Mouse (Mus musculus) left cerebral cortex, postnatal 4 days (tissue): ENCODE measurements around the gene Zbtb4. TPM values are rescaled to one million over a fixed set of nuclear protein-coding genes. Genes with fewer than 3 reads are reported as not detected.

ENCODE experiments used
- DNase-seq: peaks from one replicate; pipeline ENCODE4 v3.0.0-alpha.2; 2022
- intact Hi-C: fragments of 180-260 bp; cut with DNase I; formaldehyde crosslinking; loops from one replicate; pipeline ENCODE4 v1.15.1; 2025
- total RNA-seq, 2 experiments: library from RNA; stranded (reverse); gene quantifications; 2 replicates each; pipeline ENCODE4 v1.2.3; 2021

Gene Zbtb4
- total RNA-seq, 2 experiments from 2014 or later: 47.9 to 52.5 TPM

- peak; percentile 61 for DNase-seq
- intact Hi-C loops: loop anchor here (5.0 kb wide), 2 partner anchors 37 to 38 kb away; partner anchors contain the start of genes Nlgn2, Slc35g3 and Tmem256
These were observed 33.9 kb downstream of the Zbtb4 start for GRCm38 (mm10) chr11:69799394-69800137.

DNA sequence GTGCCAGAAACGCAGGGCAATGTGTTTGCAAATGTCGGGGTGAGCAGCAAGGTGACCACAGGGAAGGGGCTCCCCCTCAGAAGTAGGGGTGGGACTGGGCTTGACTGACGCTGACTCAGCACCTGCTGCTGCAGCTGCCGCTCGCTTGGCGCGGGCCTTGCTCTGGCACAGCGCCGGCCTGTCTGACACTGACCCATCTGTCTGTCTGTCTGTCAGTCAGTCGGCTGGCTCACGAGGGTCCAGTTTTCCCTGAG lies 34.4 kb downstream of the Zbtb4 start:
- DNase-seq: peak; percentile 83
- intact Hi-C loops: loop anchor here (5.0 kb wide), 2 partner anchors 37 to 38 kb away; partner anchors contain the start of genes Nlgn2, Slc35g3 and Tmem256

GRCm38 (mm10) chr11:69800392-69801197 lies 34.9 kb downstream of the Zbtb4 start:
- intact Hi-C loops: loop anchor here (5.0 kb wide), 2 partner anchors 37 to 38 kb away; partner anchors contain the start of genes Nlgn2, Slc35g3 and Tmem256
- DNase-seq: peak; percentile 88

DNA sequence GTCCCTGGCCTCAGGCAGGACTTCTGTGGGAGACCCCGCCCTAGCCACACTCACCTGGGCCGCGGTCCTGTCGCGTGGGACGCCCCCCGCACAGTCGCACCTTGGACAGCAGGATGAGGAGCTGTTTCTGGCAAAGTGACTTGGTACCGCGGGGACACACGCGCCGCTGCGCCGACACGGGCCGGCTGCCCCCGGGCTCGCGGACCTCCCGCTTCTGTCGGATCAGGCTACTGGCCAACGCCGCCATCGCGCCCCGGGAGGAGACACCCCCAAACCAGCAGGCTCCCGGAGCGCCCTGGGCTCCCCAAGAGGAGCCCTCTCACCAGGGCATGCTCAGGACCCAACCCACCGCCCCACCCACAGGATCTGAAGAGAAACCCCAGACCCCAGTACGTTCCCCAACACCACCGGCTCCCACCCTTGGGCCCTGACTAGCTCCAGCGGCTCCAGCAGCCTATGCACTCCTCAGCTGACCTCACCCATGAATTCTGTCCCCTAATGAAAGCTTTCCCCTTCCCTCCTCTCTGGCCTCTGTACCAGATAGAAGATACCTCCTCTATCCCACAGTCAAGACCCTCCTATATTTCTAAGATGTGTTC lies 35.8 kb downstream of the Zbtb4 start, which contains the start of gene Fgf11:
Gene Fgf11 (minus strand): TSS at position 479 of the 599 bp plus-strand sequence.
- no peak for DNase-seq
- intact Hi-C loops: loop anchor here (5.0 kb wide), 2 partner anchors 36 to 39 kb away; partner anchors contain the start of genes Nlgn2, Slc35g3 and Tmem256

GRCm38 (mm10) chr11:69802648-69803105 lies 37.0 kb downstream of the Zbtb4 start:
- intact Hi-C loops: loop anchor here (5.0 kb wide), 2 partner anchors 35 to 40 kb away; partner anchors contain the start of genes Nlgn2, Slc35g3 and Tmem256
- DNase-seq: peak; percentile 89

DNA sequence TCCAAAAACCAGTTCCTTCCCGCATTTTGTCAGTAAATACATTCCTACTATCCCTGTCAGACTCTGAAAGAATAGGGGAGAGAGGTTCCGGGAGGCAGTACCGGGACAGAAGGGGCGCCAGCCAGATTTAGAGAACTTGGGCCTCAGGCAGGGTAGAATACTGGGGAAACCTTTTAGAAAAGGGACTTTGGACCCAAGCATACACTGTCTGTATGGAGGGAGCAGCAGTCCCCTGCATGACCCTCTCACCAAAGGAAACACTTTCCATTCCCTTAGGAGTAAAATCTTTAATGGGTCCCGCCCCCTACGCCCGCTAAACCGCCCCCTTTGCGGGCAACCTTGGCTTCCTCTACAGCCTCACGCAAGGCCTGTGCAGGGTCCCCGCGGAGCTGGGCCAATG lies 37.6 kb downstream of the Zbtb4 start:
- intact Hi-C loops: loop anchor here (5.0 kb wide), 2 partner anchors 34 to 41 kb away; partner anchors contain the start of genes Nlgn2, Slc35g3 and Tmem256
- DNase-seq: no peak

GRCm38 (mm10) chr11:69803786-69804651 lies 38.3 kb downstream of the Zbtb4 start:
- intact Hi-C loops: loop anchor here (5.0 kb wide), 2 partner anchors 33 to 42 kb away; partner anchors contain the start of genes Nlgn2, Slc35g3 and Tmem256
- peak; percentile 50 for DNase-seq

DNA sequence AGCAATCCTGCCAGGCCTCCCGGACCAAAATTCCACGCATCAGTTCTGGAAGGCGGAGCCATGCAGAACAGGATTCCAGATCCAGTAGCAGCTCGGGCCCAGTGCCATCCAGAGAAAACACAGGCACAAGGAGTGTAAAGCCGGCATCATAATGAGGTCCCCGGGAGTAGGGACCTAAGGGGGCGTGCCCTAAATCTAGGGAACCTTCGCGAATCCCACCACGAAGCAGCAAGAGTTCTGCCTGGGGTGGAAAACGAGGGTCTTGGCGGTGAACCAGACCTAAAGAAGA lies 38.9 kb downstream of the Zbtb4 start:
- intact Hi-C loops: loop anchor here (5.0 kb wide), 2 partner anchors 33 to 42 kb away; partner anchors contain the start of genes Nlgn2, Slc35g3 and Tmem256
- no peak for DNase-seq

- intact Hi-C loops: loop anchor here (5.0 kb wide), 2 partner anchors 32 to 43 kb away; partner anchors contain the start of genes Nlgn2, Slc35g3 and Tmem256
- no peak for DNase-seq
These were observed 39.5 kb downstream of the Zbtb4 start, which contains the start of gene Tmem102 for GRCm38 (mm10) chr11:69804972-69805909. TSS of gene Tmem102 (minus strand) at chr11:69805624.

DNA sequence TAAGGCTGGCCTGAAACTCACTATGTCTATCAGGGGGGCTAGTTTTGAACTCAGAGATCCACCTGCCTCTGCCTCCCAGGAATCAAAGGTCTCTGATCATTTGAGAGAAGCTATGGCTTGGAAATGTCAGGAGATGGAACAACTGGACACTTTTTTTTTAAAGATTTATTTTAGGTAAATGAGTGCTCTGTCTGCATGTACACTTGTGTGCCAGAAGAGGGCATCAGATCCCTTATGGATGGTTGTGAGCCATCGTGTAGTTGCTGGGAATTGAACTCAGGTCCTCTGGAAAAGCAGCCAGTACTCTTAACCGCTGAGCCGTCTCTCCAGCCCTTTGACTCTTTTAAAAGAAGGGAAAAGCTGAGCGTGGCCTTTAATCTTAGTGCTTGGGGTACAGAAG lies 40.7 kb downstream of the Zbtb4 start:
- DNase-seq: no peak
- intact Hi-C loops: no loop called here

DNA sequence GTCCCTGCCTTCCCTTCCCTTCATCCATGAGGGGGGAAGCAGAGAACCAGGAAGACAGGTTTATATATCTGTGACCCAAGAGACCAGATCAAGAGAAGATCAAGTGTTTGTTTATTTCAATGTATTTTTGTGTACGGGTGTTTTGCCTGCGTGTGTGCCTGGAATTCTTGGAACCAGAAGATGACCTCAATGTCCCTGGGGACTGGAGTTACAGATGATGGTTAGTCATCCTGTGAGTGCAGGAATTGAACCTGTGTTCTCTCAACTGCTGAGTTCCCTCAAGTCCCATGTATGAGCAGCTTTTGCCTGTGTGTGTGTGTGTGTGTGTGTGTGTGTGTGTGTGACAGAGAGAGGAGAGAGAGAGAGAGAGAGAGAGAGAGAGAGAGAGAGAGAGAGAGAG lies 41.9 kb downstream of the Zbtb4 start:
- DNase-seq: no peak
- intact Hi-C loops: no loop called here

- intact Hi-C loops: no loop called here
These were observed 44.6 kb downstream of the Zbtb4 start for GRCm38 (mm10) chr11:69810280-69810679.

GRCm38 (mm10) chr11:69815155-69815554 lies 49.4 kb downstream of the Zbtb4 start, which contains the start of gene Gm39566:
TSS of gene Gm39566 (minus strand) at chr11:69815298.
- intact Hi-C loops: no loop called here
- no peak for DNase-seq

More at GRCm38 (mm10) chr11:69810280-69810679, 44.6 kb downstream of the Zbtb4 start:
- no peak for DNase-seq

DNA sequence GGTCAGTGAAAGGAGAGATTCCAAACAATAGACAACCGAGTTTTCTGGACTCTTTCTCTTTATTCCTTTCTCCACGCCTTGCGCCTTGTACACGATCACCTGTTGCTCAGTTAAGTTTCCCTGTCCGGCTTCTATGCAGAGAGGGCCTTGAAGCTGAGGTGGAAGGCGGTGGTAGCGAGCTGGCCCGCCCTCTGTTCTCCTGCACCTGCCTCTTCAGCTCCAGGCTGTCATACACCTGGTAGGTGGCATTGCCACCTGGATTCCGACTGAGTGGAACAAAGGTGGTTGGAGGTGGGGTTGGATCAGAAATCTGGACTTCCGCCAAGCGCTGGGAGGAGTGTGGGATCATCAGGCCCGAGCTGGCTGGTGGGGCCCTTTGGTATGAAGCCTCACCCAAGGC lies 50.8 kb downstream of the Zbtb4 start:
- intact Hi-C loops: no loop called here
- no peak for DNase-seq

GRCm38 (mm10) chr11:69818365-69818764 lies 52.7 kb downstream of the Zbtb4 start, which contains the start of gene Spem2:
TSS of gene Spem2 (minus strand) at chr11:69818465.
- intact Hi-C loops: no loop called here
- DNase-seq: no peak

- intact Hi-C loops: no loop called here
- no peak for DNase-seq
These were observed 53.2 kb downstream of the Zbtb4 start for GRCm38 (mm10) chr11:69818871-69819270.

DNA sequence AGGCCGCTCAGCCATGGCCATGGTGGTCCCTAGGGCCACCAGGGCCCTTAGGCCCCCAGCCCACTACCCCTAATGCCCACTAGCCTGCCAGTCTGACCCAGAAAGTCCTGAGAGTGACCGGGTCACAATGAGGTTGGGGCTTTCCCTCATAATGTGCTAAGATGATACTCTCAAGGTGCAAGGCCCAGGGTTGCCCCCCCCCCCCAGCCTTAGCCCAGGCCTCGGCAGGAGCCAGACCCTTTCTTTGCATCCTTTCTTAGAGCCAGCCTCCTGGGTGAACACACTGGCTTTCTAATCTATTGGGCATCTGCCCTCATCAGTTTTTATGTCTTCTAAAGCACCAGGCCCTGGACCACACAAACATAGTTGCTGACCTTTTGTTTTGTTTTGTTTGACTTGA lies 56.4 kb downstream of the Zbtb4 start, which contains the start of gene Spem1:
Gene Spem1 (minus strand): TSS at position 101 of the 400 bp plus-strand sequence.
- intact Hi-C loops: no loop called here
- DNase-seq: no peak

DNA sequence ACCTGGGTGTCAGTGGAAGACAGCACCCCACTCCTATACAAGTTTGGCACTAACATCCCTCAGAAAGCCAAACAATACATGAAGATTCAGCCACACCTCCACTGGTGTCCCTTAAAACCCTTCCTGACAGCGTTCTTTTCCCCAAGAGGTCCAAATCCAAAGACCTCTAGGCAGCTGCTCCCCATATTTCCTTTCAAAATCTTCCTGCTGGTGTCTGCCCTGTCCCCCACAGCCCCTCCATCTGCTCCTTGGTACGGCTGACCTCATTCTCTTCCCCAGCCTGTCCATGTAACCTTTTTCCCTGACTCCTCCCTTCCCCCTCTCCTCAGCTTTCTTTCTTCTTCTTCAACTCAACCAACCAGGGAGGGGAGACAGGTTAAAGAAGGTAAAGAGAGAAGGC lies 57.7 kb downstream of the Zbtb4 start:
- intact Hi-C loops: no loop called here
- DNase-seq: no peak
